Mouse (Mus musculus) ES-E14 (cell line): ENCODE measurements around the gene Sox12.

Experiments
- HCFC1 ChIP-seq: IDR thresholded peaks from 2 replicates; pipeline ENCODE4 v1.6.1; 2012; ENCODE audit warnings: low read length, inconsistent platforms, borderline replicate concordance; ENCODE audit not compliant: insufficient read depth
- ZC3H11A ChIP-seq: IDR thresholded peaks from 2 replicates; pipeline ENCODE4 v1.6.1; 2012; ENCODE audit warnings: low read depth, mild to moderate bottlenecking, inconsistent platforms, low read length, borderline replicate concordance

DNA sequence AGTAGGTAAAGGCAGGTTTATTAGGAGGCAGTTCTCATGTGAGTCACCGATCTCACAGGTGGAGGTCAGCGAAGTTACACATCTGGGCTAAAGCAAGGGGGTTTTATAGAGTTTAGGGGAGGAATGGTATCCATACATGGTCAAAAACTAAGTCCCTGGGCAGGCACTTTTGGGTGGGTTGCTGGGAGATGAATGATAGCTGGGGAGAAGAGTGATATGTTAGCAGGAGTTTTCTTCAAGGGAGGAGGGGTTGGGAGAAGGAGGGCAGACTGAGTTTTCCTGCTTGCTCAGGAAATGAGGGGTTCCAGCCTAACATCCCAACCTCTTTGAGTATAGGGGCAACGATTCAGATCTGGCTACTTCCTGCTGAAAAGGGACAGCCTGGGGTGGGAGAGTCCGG, 17.4 kb upstream of the Sox12 start, which contains the start of gene 6820408C15Rik:
- TF ChIP-seq HCFC1 (no peak), ZC3H11A (no peak)
